Mouse (Mus musculus): ENCODE data around the gene 6430548M08Rik.

GRCm38 (mm10) chr8:120186454-120186853 is 72.5 kb downstream of the 6430548M08Rik start:
- TF ChIP-seq POLR2A (IDR thresholded peaks at IDR 0.05; ENCODE audit: low read depth, low read length) = no peak
- no peak for TF ChIP-seq CTCF (IDR thresholded peaks at IDR 0.05; ENCODE audit: borderline replicate concordance, insufficient read depth, low read length)

Measured in embryonic fibroblast, embryonic 13.5 days (primary cell).